12 mouse cellular contexts compared by ENCODE assay signal in the genomic region with DNA sequence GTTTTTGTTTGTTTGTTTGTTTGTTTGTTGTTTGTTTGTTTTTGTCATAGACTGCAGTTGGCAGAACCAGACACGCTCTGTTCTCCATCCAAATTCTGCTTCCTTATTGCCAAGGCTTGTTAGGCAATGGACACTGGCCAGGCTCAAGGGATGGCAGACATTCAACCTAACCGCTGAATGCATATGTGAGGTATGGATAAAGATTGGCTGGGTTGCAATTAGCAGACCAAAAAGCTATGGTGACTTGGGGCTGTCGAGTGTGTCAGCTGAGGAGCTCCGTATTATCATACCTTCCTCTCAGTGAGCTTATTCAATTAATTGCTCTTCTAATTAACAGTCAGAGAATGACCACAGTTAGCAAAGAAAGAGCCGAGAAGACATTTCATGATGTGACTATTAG.
"Had no signal": no experiment of that assay in that cellular context is flagged by ENCODE, and none has a peak within 500 bp of the region (broad histone marks: within the 10 kb centered on the region; RNA-seq: fewer than 3 reads in every experiment).

No protein-coding gene starts in this region.

- H3K27ac ChIP-seq: limb, embryonic 13.5 days; liver, embryonic 14.5 days; neural tube, embryonic 15.5 days; stomach, postnatal 0 days had no signal

- H3K4me1 ChIP-seq: limb, embryonic 13.5 days; neural tube, embryonic 15.5 days had no signal

- DNase-seq: kidney, postnatal 25 days; layer of hippocampus, adult 9-11 months; layer of hippocampus, postnatal 36 days; lung, adult 18-20 months; right cerebral cortex, adult 18-20 months; right cerebral cortex, postnatal 25 days; thymus, postnatal 4 days had no signal

- H3K4me3 ChIP-seq: limb, embryonic 13.5 days; myocyte; neural tube, embryonic 15.5 days had no signal

- H3K36me3 ChIP-seq: limb, embryonic 13.5 days; neural tube, embryonic 15.5 days had no signal

- H3K27me3 ChIP-seq: neural tube, embryonic 15.5 days had no signal

- H3K9ac ChIP-seq: limb, embryonic 13.5 days; liver, embryonic 14.5 days; neural tube, embryonic 15.5 days had no signal

- H3K9me3 ChIP-seq: limb, embryonic 13.5 days; neural tube, embryonic 15.5 days had no signal

- H3K4me2 ChIP-seq: limb, embryonic 13.5 days; neural tube, embryonic 15.5 days had no signal
